Mouse (Mus musculus): ENCODE measurements around the gene Evl. TPM values are rescaled to one million over a fixed set of nuclear protein-coding genes. Genes with fewer than 3 reads are reported as not detected.
A peak's percentile ranks its signal among the peaks of the same experiment; 100 is the strongest.

Gene Evl
- polyA plus RNA-seq, 1 experiment from 2014 or later = 35.4 TPM

- no peak for ATAC-seq (ENCODE audit: insufficient read depth, low FRiP score)
- Histone ChIP-seq H3K9ac (ENCODE audit: low read length) (no peak overlapping the region), H3K9me3 (replicated peaks; ENCODE audit: control insufficient read depth, low read length) (no peaks in the 10 kb centered on the region), H3K4me2 (ENCODE audit: low read depth, low read length) (no peak overlapping the region), H3K36me3 (ENCODE audit: control insufficient read depth, insufficient read depth, low read length) (peaks cover 16% of the 10 kb centered on the region; the same call in 1 of the 2 replicates), H3K27me3 (ENCODE audit: control insufficient read depth, insufficient read depth, low read length) (no peaks in the 10 kb centered on the region), H3K27ac (ENCODE audit: low read length) (no peak overlapping the region), H3K4me3 (replicated peaks; ENCODE audit: low read length) (no peak overlapping the region), H3K4me1 (ENCODE audit: control insufficient read depth, insufficient read depth, low read length) (no peaks in the 10 kb centered on the region)
- 73% methylated on average over 10 of the region's 10 CpGs for WGBS
Measured at GRCm38 (mm10) chr12:108536461-108536860, 18.1 kb upstream of the Evl start.

GRCm38 (mm10) chr12:108541088-108541487 lies 13.4 kb upstream of the Evl start:
- 25% methylated on average over 6 of the region's 6 CpGs for WGBS
- no peak overlapping the region for H3K4me2 ChIP-seq (ENCODE audit: low read depth, low read length)

GRCm38 (mm10) chr12:108546508-108547153 lies 7.9 kb upstream of the Evl start:
- 12% methylated on average over 10 of the region's 10 CpGs for WGBS
- peak; percentile 71; the same call in 1 of the 2 replicates for ATAC-seq (ENCODE audit: insufficient read depth, low FRiP score)
- H3K4me1 ChIP-seq (ENCODE audit: control insufficient read depth, insufficient read depth, low read length) = 0 out of 2 replicates have a peak, but pooled peaks cover 4% of the 10 kb centered on the region
- H3K9ac ChIP-seq (ENCODE audit: low read length) = no peak overlapping the region
- no peaks in the 10 kb centered on the region for H3K27me3 ChIP-seq (ENCODE audit: control insufficient read depth, insufficient read depth, low read length)
- H3K9me3 ChIP-seq (replicated peaks; ENCODE audit: control insufficient read depth, low read length) = no peaks in the 10 kb centered on the region
- no peaks in the 10 kb centered on the region for H3K36me3 ChIP-seq (ENCODE audit: control insufficient read depth, insufficient read depth, low read length)
- H3K27ac ChIP-seq (ENCODE audit: low read length) = no peak overlapping the region
- no peak overlapping the region for H3K4me2 ChIP-seq (ENCODE audit: low read depth, low read length)
- H3K4me3 ChIP-seq (replicated peaks; ENCODE audit: low read length) = no peak overlapping the region

More at GRCm38 (mm10) chr12:108541088-108541487, 13.4 kb upstream of the Evl start:
- ATAC-seq (ENCODE audit: insufficient read depth, low FRiP score) = peak; percentile 42; the same call in 1 of the 2 replicates
- H3K36me3 ChIP-seq (ENCODE audit: control insufficient read depth, insufficient read depth, low read length) = peaks cover 9% of the 10 kb centered on the region; the same call in 1 of the 2 replicates
- H3K4me3 ChIP-seq (replicated peaks; ENCODE audit: low read length) = no peak overlapping the region
- no peaks in the 10 kb centered on the region for H3K27me3 ChIP-seq (ENCODE audit: control insufficient read depth, insufficient read depth, low read length)
- H3K4me1 ChIP-seq (ENCODE audit: control insufficient read depth, insufficient read depth, low read length) = no peaks in the 10 kb centered on the region
- H3K27ac ChIP-seq (ENCODE audit: low read length) = no peak overlapping the region
- no peak overlapping the region for H3K9ac ChIP-seq (ENCODE audit: low read length)
- no peaks in the 10 kb centered on the region for H3K9me3 ChIP-seq (replicated peaks; ENCODE audit: control insufficient read depth, low read length)

GRCm38 (mm10) chr12:108547251-108547875 lies 7.2 kb upstream of the Evl start:
- H3K27ac ChIP-seq (ENCODE audit: low read length) = no peak overlapping the region
- no peak overlapping the region for H3K4me2 ChIP-seq (ENCODE audit: low read depth, low read length)
- no peak for ATAC-seq (ENCODE audit: insufficient read depth, low FRiP score)

GRCm38 (mm10) chr12:108551731-108552130 lies 2.8 kb upstream of the Evl start:
- Histone ChIP-seq H3K4me3 (replicated peaks; ENCODE audit: low read length) (no peak overlapping the region), H3K36me3 (ENCODE audit: control insufficient read depth, insufficient read depth, low read length) (no peaks in the 10 kb centered on the region), H3K27me3 (ENCODE audit: control insufficient read depth, insufficient read depth, low read length) (no peaks in the 10 kb centered on the region), H3K4me2 (ENCODE audit: low read depth, low read length) (no peak overlapping the region), H3K27ac (ENCODE audit: low read length) (no peak overlapping the region), H3K9ac (ENCODE audit: low read length) (no peak overlapping the region), H3K4me1 (ENCODE audit: control insufficient read depth, insufficient read depth, low read length) (peaks cover 16% of the 10 kb centered on the region), H3K9me3 (replicated peaks; ENCODE audit: control insufficient read depth, low read length) (no peaks in the 10 kb centered on the region)
- ATAC-seq (ENCODE audit: insufficient read depth, low FRiP score) = no peak
- 81% methylated on average over 7 of the region's 7 CpGs for WGBS

More at GRCm38 (mm10) chr12:108547251-108547875, 7.2 kb upstream of the Evl start:
- Histone ChIP-seq H3K36me3 (ENCODE audit: control insufficient read depth, insufficient read depth, low read length) (no peaks in the 10 kb centered on the region), H3K4me3 (replicated peaks; ENCODE audit: low read length) (no peak overlapping the region), H3K9me3 (replicated peaks; ENCODE audit: control insufficient read depth, low read length) (no peaks in the 10 kb centered on the region), H3K9ac (ENCODE audit: low read length) (no peak overlapping the region), H3K4me1 (ENCODE audit: control insufficient read depth, insufficient read depth, low read length) (0 out of 2 replicates have a peak, but pooled peaks cover 4% of the 10 kb centered on the region), H3K27me3 (ENCODE audit: control insufficient read depth, insufficient read depth, low read length) (no peaks in the 10 kb centered on the region)
- 60% methylated on average over 15 of the region's 15 CpGs for WGBS

- no peak for ATAC-seq (ENCODE audit: insufficient read depth, low FRiP score)
- no peaks in the 10 kb centered on the region for H3K36me3 ChIP-seq (ENCODE audit: control insufficient read depth, insufficient read depth, low read length)
- WGBS = 38% methylated on average over 6 of the region's 6 CpGs
- H3K4me1 ChIP-seq (ENCODE audit: control insufficient read depth, insufficient read depth, low read length) = peaks cover 21% of the 10 kb centered on the region
- no peak overlapping the region for H3K4me2 ChIP-seq (ENCODE audit: low read depth, low read length)
- H3K27ac ChIP-seq (ENCODE audit: low read length) = peak overlapping the region; percentile 33; the same call in 1 of the 2 replicates
- no peak overlapping the region for H3K9ac ChIP-seq (ENCODE audit: low read length)
- no peak overlapping the region for H3K4me3 ChIP-seq (replicated peaks; ENCODE audit: low read length)
- no peaks in the 10 kb centered on the region for H3K27me3 ChIP-seq (ENCODE audit: control insufficient read depth, insufficient read depth, low read length)
- no peaks in the 10 kb centered on the region for H3K9me3 ChIP-seq (replicated peaks; ENCODE audit: control insufficient read depth, low read length)
Measured at GRCm38 (mm10) chr12:108553079-108553478, 1.4 kb upstream of the Evl start.

GRCm38 (mm10) chr12:108554861-108555556 lies 489 bp downstream of the Evl start:
- Histone ChIP-seq H3K9ac (ENCODE audit: low read length) (peak overlapping the region; percentile 97), H3K36me3 (ENCODE audit: control insufficient read depth, insufficient read depth, low read length) (no peaks in the 10 kb centered on the region), H3K9me3 (replicated peaks; ENCODE audit: control insufficient read depth, low read length) (no peaks in the 10 kb centered on the region), H3K27me3 (ENCODE audit: control insufficient read depth, insufficient read depth, low read length) (no peaks in the 10 kb centered on the region), H3K27ac (ENCODE audit: low read length) (peak overlapping the region; percentile 78), H3K4me1 (ENCODE audit: control insufficient read depth, insufficient read depth, low read length) (peaks cover 30% of the 10 kb centered on the region), H3K4me3 (replicated peaks; ENCODE audit: low read length) (peak overlapping the region; percentile 89), H3K4me2 (ENCODE audit: low read depth, low read length) (peak overlapping the region; percentile 82)
- peak; percentile 77 for ATAC-seq (ENCODE audit: insufficient read depth, low FRiP score)
- under 1% methylated on average over 90 of the region's 100 CpGs for WGBS

- Histone ChIP-seq H3K27ac (ENCODE audit: low read length) (peak overlapping the region; percentile 49), H3K9me3 (replicated peaks; ENCODE audit: control insufficient read depth, low read length) (no peaks in the 10 kb centered on the region), H3K36me3 (ENCODE audit: control insufficient read depth, insufficient read depth, low read length) (no peaks in the 10 kb centered on the region), H3K4me2 (ENCODE audit: low read depth, low read length) (peak overlapping the region; percentile 17; the same call in 1 of the 2 replicates), H3K4me1 (ENCODE audit: control insufficient read depth, insufficient read depth, low read length) (peaks cover 31% of the 10 kb centered on the region), H3K27me3 (ENCODE audit: control insufficient read depth, insufficient read depth, low read length) (no peaks in the 10 kb centered on the region), H3K9ac (ENCODE audit: low read length) (no peak overlapping the region), H3K4me3 (replicated peaks; ENCODE audit: low read length) (no peak overlapping the region)
- no peak for ATAC-seq (ENCODE audit: insufficient read depth, low FRiP score)
Measured at GRCm38 (mm10) chr12:108558194-108558593, 3.7 kb downstream of the Evl start.

- WGBS = 90% methylated on average over 3 of the region's 3 CpGs
- Histone ChIP-seq H3K4me3 (replicated peaks; ENCODE audit: low read length) (no peak overlapping the region), H3K27me3 (ENCODE audit: control insufficient read depth, insufficient read depth, low read length) (no peaks in the 10 kb centered on the region), H3K9ac (ENCODE audit: low read length) (no peak overlapping the region), H3K4me2 (ENCODE audit: low read depth, low read length) (no peak overlapping the region), H3K36me3 (ENCODE audit: control insufficient read depth, insufficient read depth, low read length) (no peaks in the 10 kb centered on the region), H3K27ac (ENCODE audit: low read length) (no peak overlapping the region), H3K9me3 (replicated peaks; ENCODE audit: control insufficient read depth, low read length) (no peaks in the 10 kb centered on the region), H3K4me1 (ENCODE audit: control insufficient read depth, insufficient read depth, low read length) (peaks cover 10% of the 10 kb centered on the region; the same call in 1 of the 2 replicates)
- ATAC-seq (ENCODE audit: insufficient read depth, low FRiP score) = no peak
Measured at GRCm38 (mm10) chr12:108563238-108563637, 8.7 kb downstream of the Evl start.

Measured in stomach, embryonic 16.5 days (tissue).